Mouse (Mus musculus) lung, postnatal 0 days (tissue): ENCODE results near the gene Pym1.

ENCODE experiments used
- CTCF ChIP-seq: IDR thresholded peaks from 2 replicates; pipeline ENCODE4 v1.5.1; 2016; ENCODE audit warnings: antibody characterized with exemption, mild to moderate bottlenecking
- EP300 ChIP-seq: IDR thresholded peaks from 2 replicates; pipeline ENCODE4 v1.6.1; 2016; ENCODE audit warnings: antibody characterized with exemption, mild to moderate bottlenecking, control low read depth

- TF ChIP-seq CTCF: no peak
- no peak for TF ChIP-seq EP300
Measured at GRCm38 (mm10) chr10:128803771-128804270, 56.1 kb downstream of the Pym1 start, which contains the start of gene Dnajc14.
